Mouse (Mus musculus) adrenal gland, postnatal 36 days (tissue): ENCODE measurements around the gene Rfx2. TPM values are rescaled to one million over a fixed set of nuclear protein-coding genes. Genes with fewer than 3 reads are reported as not detected.

Source experiments
- DNase-seq, 2 experiments: peaks; one replicate each; pipeline ENCODE4 v3.0.0; 2021; ENCODE audit warnings: mixed read lengths in 1 of 2
- total RNA-seq, 2 experiments: library from RNA; stranded (reverse); gene quantifications; 2 replicates each; pipeline ENCODE4 v1.2.3; 2021

Gene Rfx2
- total RNA-seq, 2 experiments from 2014 or later = 4.4 to 5.3 TPM

DNA sequence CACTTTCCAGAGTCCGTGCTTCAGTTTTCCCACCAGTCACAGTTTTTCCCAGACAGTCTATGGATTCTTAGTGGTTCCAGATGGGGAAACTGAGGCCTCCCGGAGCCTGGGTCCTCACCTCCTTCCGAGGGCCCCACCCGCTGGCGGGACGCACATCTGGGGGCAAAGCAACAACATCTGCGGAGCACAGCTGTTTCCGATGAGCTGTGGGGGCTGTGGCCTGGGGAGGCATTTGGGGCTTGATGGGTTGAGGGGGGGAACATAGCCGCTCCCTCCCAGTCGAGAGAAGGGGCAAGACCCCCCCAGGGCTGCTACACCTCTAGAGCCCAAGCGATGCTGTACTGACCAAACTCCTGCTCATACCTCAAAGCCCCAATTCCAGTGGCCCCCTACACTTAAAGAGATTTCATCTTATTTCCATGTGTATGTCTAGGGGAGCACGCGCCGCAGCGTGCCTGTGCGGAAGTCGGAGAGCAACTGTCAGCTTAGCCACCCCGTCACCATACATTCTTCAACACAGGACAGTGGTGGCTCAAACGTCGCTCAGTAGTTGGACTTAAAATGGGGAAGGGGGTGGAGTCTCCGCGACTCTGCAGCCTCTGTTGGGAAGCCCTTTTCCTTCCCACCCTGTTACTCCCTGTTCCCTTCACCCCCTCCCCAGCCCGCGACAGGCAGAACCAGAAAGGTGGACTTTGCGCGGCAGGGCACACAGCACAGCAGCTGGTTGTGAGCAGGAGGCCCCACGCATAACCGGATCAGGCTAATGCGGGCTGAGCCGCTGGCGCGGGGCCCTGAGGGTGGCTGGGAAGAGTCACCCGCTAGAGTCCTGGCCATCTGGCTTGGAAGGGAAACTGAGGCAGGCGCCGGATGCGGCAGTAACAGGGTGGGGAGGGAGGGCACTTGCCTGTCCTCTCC is 76.3 kb downstream of the Rfx2 start:
- no peak for DNase-seq

GRCm38 (mm10) chr17:56753452-56753851 is 77.4 kb downstream of the Rfx2 start:
- no peak for DNase-seq

GRCm38 (mm10) chr17:56751404-56752072 is 79.3 kb downstream of the Rfx2 start:
- peak; percentile 49 to 61 for DNase-seq

GRCm38 (mm10) chr17:56744173-56744572 is 86.6 kb downstream of the Rfx2 start:
- DNase-seq = no peak

DNA sequence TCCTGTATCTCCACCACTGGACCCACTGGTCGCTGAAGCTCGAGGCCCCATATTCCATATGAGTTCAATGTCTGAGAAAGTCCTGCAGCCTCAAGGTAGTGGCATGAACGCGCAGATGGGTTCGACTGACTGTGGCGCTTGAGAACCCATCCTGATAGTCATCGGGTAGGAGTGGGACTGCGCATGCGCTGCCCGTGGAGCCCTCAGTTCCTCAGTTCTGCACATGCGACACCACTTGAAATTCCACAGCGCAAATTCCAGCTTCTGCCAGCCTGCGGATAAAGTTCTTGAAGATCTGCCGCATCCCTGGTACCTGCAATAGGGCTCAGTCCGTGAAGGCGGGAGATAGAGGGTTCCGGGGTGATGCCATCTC is 90.0 kb downstream of the Rfx2 start:
- DNase-seq = no peak

DNA sequence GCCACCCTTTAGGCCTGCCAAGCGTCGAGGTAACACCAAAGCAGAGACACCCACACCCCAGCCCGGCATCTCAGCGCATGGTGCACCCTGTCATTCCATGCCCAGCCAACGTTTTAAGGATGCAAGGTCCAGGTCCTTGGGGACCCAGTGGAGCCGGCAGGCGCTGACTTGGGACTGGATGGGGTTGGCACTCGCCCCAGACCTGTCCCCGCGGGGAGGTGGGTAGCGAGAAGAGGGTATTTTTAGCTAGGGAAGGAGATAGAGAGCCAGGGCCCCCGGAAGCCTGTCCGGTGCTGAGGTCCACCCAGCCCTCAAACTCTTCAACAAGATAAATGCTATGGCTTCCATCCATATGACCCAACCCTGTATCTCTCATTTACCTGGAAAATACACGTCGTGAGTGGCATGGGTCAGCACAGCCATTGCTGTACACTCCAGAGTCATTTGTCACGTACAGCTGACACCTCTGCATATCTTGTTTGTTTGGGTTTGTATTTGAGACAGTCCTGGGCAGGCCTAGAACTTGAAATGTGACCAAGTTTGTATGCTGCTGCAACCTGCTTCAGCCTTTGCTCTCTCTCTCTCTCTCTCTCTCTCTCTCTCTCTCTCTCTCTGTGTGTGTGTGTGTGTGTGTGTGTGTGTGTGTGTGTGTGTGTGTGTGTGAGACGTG is 90.6 kb downstream of the Rfx2 start:
- no peak for DNase-seq

- no peak for DNase-seq
These were observed 92.6 kb downstream of the Rfx2 start for GRCm38 (mm10) chr17:56738221-56738620.

DNA sequence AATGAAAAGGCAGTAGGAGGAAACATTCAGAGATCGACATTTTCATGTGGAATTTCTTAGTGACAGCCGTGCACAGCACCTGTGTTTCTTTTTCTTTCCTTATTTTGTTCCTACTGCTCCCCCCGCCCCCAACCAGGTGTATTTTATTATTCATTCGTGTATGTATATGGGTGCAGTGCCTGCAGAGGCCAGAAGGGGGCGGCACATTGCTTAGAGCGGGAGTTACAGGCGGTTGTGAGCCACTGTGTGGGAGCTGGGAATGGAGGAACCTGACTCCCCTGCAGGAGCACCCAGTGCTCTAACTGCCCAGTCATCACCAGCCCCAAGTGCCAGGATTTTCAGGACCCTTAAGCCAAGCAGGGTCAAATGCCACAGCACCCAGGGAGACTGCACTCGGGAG is 94.3 kb downstream of the Rfx2 start:
- DNase-seq = no peak

- DNase-seq = no peak
These were observed 101.2 kb downstream of the Rfx2 start for GRCm38 (mm10) chr17:56729656-56730055.

- DNase-seq = no peak
These were observed 101.7 kb downstream of the Rfx2 start for GRCm38 (mm10) chr17:56729151-56729550.

GRCm38 (mm10) chr17:56728117-56728516 is 102.7 kb downstream of the Rfx2 start:
- DNase-seq = no peak

- DNase-seq = no peak
These were observed 103.2 kb downstream of the Rfx2 start for GRCm38 (mm10) chr17:56727659-56728058.

DNA sequence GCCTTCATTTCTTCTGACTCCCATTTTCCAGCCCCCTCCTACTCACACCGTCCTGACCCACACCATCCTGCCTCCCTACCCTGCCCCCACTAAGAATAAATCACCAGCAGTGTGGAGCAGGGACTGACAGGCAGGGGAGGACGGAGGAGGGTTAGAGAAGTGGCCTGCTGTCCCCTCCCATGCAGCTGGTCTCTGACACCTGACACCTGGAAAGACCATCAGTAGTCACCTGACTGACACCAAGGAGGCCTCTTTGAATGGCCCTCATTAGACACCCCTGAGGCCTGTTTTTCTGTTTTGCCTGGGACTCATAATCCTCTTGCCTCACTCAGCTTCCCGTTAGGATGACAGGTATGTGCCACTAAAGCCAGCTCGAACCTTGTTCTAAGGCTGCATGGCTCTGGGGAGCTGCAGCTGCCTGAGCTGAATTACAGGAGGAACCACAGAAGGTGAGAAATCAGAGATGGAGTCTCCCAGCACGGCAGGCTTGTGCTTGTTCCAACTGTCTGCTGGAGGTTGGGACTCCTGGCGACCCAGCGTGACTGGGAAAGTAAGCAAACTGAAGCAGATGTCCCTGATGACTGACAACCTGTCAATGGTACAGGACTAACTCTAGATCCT is 103.7 kb downstream of the Rfx2 start:
- DNase-seq = no peak

Other genes starting within 250 kb of the Rfx2 start
- 100 to 1,000 TPM; 103 to 126 TPM for gene Safb2, start 246.4 kb downstream of the Rfx2 start, total RNA-seq
- 100 to 1,000 TPM; 103 to 122 TPM for gene Safb, start 246.2 kb downstream of the Rfx2 start, total RNA-seq
- gene 2410015M20Rik, start 221.2 kb downstream of the Rfx2 start, total RNA-seq = 100 to 1,000 TPM; 293 to 327 TPM
- gene Rpl36, start 217.6 kb downstream of the Rfx2 start, total RNA-seq = 100 to 1,000 TPM; 804 to 953 TPM
- 100 to 1,000 TPM; 582 to 584 TPM for gene Lonp1, start 204.1 kb downstream of the Rfx2 start, total RNA-seq
- 1 to 10 TPM; 1.5 to 2.4 TPM for gene Catsperd, start 202.9 kb downstream of the Rfx2 start, total RNA-seq
- 10 to 100 TPM; 67.8 to 74.1 TPM for gene Ranbp3, start 157.7 kb downstream of the Rfx2 start, total RNA-seq
- gene Ndufa11, start 113.2 kb downstream of the Rfx2 start, total RNA-seq = 100 to 1,000 TPM; 290 to 298 TPM
- gene Vmac, start 113.0 kb downstream of the Rfx2 start, total RNA-seq = 10 to 100 TPM; 14.7 to 36.6 TPM
- 1 to 10 TPM; 3.8 to 5.4 TPM for gene Nrtn, start 73.5 kb downstream of the Rfx2 start, total RNA-seq
- 10 to 100 TPM; 31.5 to 32.5 TPM for gene Dus3l, start 66.3 kb downstream of the Rfx2 start, total RNA-seq
- under 1 TPM; 0.26 to 0.60 TPM for gene Prr22, start 60.8 kb downstream of the Rfx2 start, total RNA-seq
- under 1 TPM; 0.30 to 0.53 TPM for gene Acsbg2, start 43.4 kb upstream of the Rfx2 start, total RNA-seq
- 10 to 100 TPM in 1 of 2 experiments, 1 to 10 TPM in 1; 4.8 to 12.3 TPM for gene 1700061G19Rik, start 44.5 kb upstream of the Rfx2 start, total RNA-seq
- 10 to 100 TPM; 32.6 to 35.6 TPM for gene Mllt1, start 104.4 kb upstream of the Rfx2 start, total RNA-seq
- gene Acer1, start 151.1 kb upstream of the Rfx2 start, total RNA-seq = under 1 TPM in 1 of 2 experiments, not detected in 1; 0.23 TPM
- gene Clpp, start 159.3 kb upstream of the Rfx2 start, total RNA-seq = 100 to 1,000 TPM; 110 to 114 TPM
- gene Alkbh7, start 166.3 kb upstream of the Rfx2 start, total RNA-seq = 10 to 100 TPM; 50.3 to 83.8 TPM
- gene Pspn, start 169.0 kb upstream of the Rfx2 start, total RNA-seq = 1 to 10 TPM in 1 of 2 experiments, under 1 TPM in 1; 0.76 to 2.7 TPM
- gene Gtf2f1, start 180.3 kb upstream of the Rfx2 start, total RNA-seq = 10 to 100 TPM; 44.3 to 65.3 TPM
- gene Gm17949, start 180.5 kb upstream of the Rfx2 start, total RNA-seq = not detected
- gene Khsrp, start 200.5 kb upstream of the Rfx2 start, total RNA-seq = 10 to 100 TPM; 97.1 to 97.2 TPM
- gene Slc25a41, start 210.6 kb upstream of the Rfx2 start, total RNA-seq = not detected
- under 1 TPM in 1 of 2 experiments, not detected in 1; 0.82 TPM for gene Crb3, start 228.1 kb upstream of the Rfx2 start, total RNA-seq
- 10 to 100 TPM; 76.6 to 80.3 TPM for gene Slc25a23, start 228.8 kb upstream of the Rfx2 start, total RNA-seq
- 1 to 10 TPM; 1.3 to 2.8 TPM for gene Dennd1c, start 247.5 kb upstream of the Rfx2 start, total RNA-seq